Mouse (Mus musculus) CH12.LX (cell line): ENCODE measurements around the gene Stx8. TPM values are rescaled to one million over a fixed set of nuclear protein-coding genes. Genes with fewer than 3 reads are reported as not detected.
A peak's percentile ranks its signal among the peaks of the same experiment; 100 is the strongest.

ENCODE experiments used
- DNase-seq: peaks from one replicate; pipeline ENCODE4 v3.0.0-alpha.2; 2013; ENCODE audit errors: extremely low read depth
- H3K27ac ChIP-seq: 2 replicates; pipeline ENCODE4 v1.5.1; 2012; ENCODE audit warnings: low read depth, mild to moderate bottlenecking, control low read depth, moderate library complexity; ENCODE audit not compliant: insufficient read depth
- H3K27me3 ChIP-seq: replicated peaks from 2 replicates; pipeline ENCODE3; 2012; ENCODE audit warnings: inconsistent platforms
- H3K36me3 ChIP-seq, 2 experiments: replicated peaks in 1 of 2; 2 replicates each; pipeline versions ENCODE3 to v1.6.1; 2012; ENCODE audit warnings: inconsistent platforms in 1 of 2, low read length in 1 of 2, mild to moderate bottlenecking in 1 of 2, mixed read lengths in 1 of 2, moderate library complexity in 1 of 2; ENCODE audit not compliant: control insufficient read depth in 1 of 2, insufficient read depth in 1 of 2
- H3K4me1 ChIP-seq, 2 experiments: 2 replicates each; pipeline ENCODE4 v1.6.1; 2012; ENCODE audit warnings: inconsistent platforms in 1 of 2, moderate library complexity in 1 of 2; ENCODE audit not compliant: insufficient read depth in 2 of 2, control insufficient read depth in 1 of 2
- H3K4me2 ChIP-seq: 2 replicates; pipeline ENCODE4 v1.6.1; 2012; ENCODE audit warnings: low read depth, mild to moderate bottlenecking, control low read depth; ENCODE audit not compliant: poor library complexity, insufficient read depth, severe bottlenecking
- H3K4me3 ChIP-seq, 3 experiments: fragments of 150-350 bp in 1 of 3; sonication (generic) in 1 of 3; replicated peaks in 1 of 3; 2 replicates each; pipeline versions ENCODE3 to v1.5.1; 2011 to 2012; ENCODE audit warnings: low read depth in 2 of 3, low read length in 2 of 3, mild to moderate bottlenecking in 2 of 3, moderate library complexity in 2 of 3, control low read depth in 1 of 3, improper control_type of control experiment in 1 of 3, inconsistent platforms in 1 of 3, mixed read lengths in 1 of 3; ENCODE audit not compliant: poor library complexity in 1 of 3
- H3K79me2 ChIP-seq: replicated peaks from 2 replicates; pipeline ENCODE4 v1.6.1; 2012; ENCODE audit warnings: mild to moderate bottlenecking, moderate library complexity; ENCODE audit not compliant: control insufficient read depth, poor library complexity, insufficient read depth, severe bottlenecking; ENCODE audit errors: extremely low read depth
- H3K9ac ChIP-seq: 2 replicates; pipeline ENCODE4 v1.6.1; 2012; ENCODE audit warnings: low read depth, mild to moderate bottlenecking, control low read depth, moderate library complexity; ENCODE audit not compliant: insufficient read depth
- H3K9me3 ChIP-seq: replicated peaks from 2 replicates; pipeline ENCODE3; 2012; ENCODE audit warnings: low read length, inconsistent platforms, mixed read lengths
- BHLHE40 ChIP-seq: IDR thresholded peaks from 2 replicates; pipeline ENCODE4 v1.6.1; 2011; ENCODE audit warnings: mild to moderate bottlenecking, low read depth, low read length, improper control_type of control experiment
- CHD1 ChIP-seq: IDR thresholded peaks from 2 replicates; pipeline ENCODE4 v1.6.1; 2012; ENCODE audit warnings: low read depth, low read length, improper control_type of control experiment, inconsistent platforms
- CHD2 ChIP-seq: IDR thresholded peaks from 2 replicates; pipeline ENCODE4 v1.6.1; 2011; ENCODE audit warnings: low read length, improper control_type of control experiment
- CTCF ChIP-seq, 2 experiments: IDR thresholded peaks in 1 of 2; conservative IDR thresholded peaks in 1 of 2; 2 replicates each; pipeline ENCODE4 v1.5.1; 2011 to 2012; ENCODE audit warnings: low read depth in 2 of 2, low read length in 2 of 2, improper control_type of control experiment in 1 of 2, inconsistent platforms in 1 of 2, mild to moderate bottlenecking in 1 of 2, moderate library complexity in 1 of 2
- E2F4 ChIP-seq: IDR thresholded peaks from 2 replicates; pipeline ENCODE4 v1.6.1; 2011; ENCODE audit warnings: low read depth, low read length, improper control_type of control experiment; ENCODE audit not compliant: insufficient replicate concordance
- ELF1 ChIP-seq: IDR thresholded peaks from 2 replicates; pipeline ENCODE4 v1.6.1; 2014; ENCODE audit warnings: low read depth, mild to moderate bottlenecking, inconsistent platforms, low read length, improper control_type of control experiment
- EP300 ChIP-seq: IDR thresholded peaks from 2 replicates; pipeline ENCODE4 v1.6.1; 2011; ENCODE audit warnings: low read length, improper control_type of control experiment
- ETS1 ChIP-seq: conservative IDR thresholded peaks from 2 replicates; pipeline ENCODE4 v1.6.1; 2012; ENCODE audit warnings: low read depth, mild to moderate bottlenecking, inconsistent platforms, low read length, improper control_type of control experiment, moderate library complexity
- GABPA ChIP-seq: IDR thresholded peaks from 2 replicates; pipeline ENCODE4 v1.6.1; 2012; ENCODE audit warnings: low read depth, low read length, improper control_type of control experiment, inconsistent platforms; ENCODE audit not compliant: insufficient replicate concordance
- HCFC1 ChIP-seq: IDR thresholded peaks from 2 replicates; pipeline ENCODE4 v1.6.1; 2012; ENCODE audit warnings: low read depth, mild to moderate bottlenecking, inconsistent platforms, low read length, improper control_type of control experiment
- IRF4 ChIP-seq: IDR thresholded peaks from 2 replicates; pipeline ENCODE4 v1.6.1; 2014; ENCODE audit warnings: low read depth, mild to moderate bottlenecking, inconsistent platforms, low read length, improper control_type of control experiment
- JUN ChIP-seq: IDR thresholded peaks from 2 replicates; pipeline ENCODE4 v1.6.1; 2011; ENCODE audit warnings: low read depth, mild to moderate bottlenecking, low read length, improper control_type of control experiment, moderate library complexity; ENCODE audit not compliant: insufficient read depth
- JUND ChIP-seq: conservative IDR thresholded peaks from 2 replicates; pipeline ENCODE4 v1.6.1; 2011; ENCODE audit warnings: low read depth, low read length, improper control_type of control experiment
- KAT2A ChIP-seq: IDR thresholded peaks from 2 replicates; pipeline ENCODE4 v1.6.1; 2012; ENCODE audit warnings: low read length, improper control_type of control experiment, inconsistent platforms; ENCODE audit not compliant: insufficient replicate concordance
- MAFK ChIP-seq: IDR thresholded peaks from 2 replicates; pipeline ENCODE4 v1.6.1; 2011; ENCODE audit warnings: low read length, improper control_type of control experiment; ENCODE audit not compliant: insufficient replicate concordance
- MAX ChIP-seq: IDR thresholded peaks from 2 replicates; pipeline ENCODE4 v1.6.1; 2011; ENCODE audit warnings: low read length, improper control_type of control experiment
- MAZ ChIP-seq: IDR thresholded peaks from 2 replicates; pipeline ENCODE4 v1.6.1; 2012; ENCODE audit warnings: low read depth, mild to moderate bottlenecking, inconsistent platforms, low read length, improper control_type of control experiment, moderate library complexity
- MEF2A ChIP-seq: IDR thresholded peaks from 2 replicates; pipeline ENCODE4 v1.6.1; 2014; ENCODE audit warnings: low read depth, mild to moderate bottlenecking, inconsistent platforms, low read length, improper control_type of control experiment, borderline replicate concordance
- MXI1 ChIP-seq: IDR thresholded peaks from 2 replicates; pipeline ENCODE4 v1.6.1; 2011; ENCODE audit warnings: mild to moderate bottlenecking, low read depth, low read length, improper control_type of control experiment
- MYC ChIP-seq: IDR thresholded peaks from 2 replicates; pipeline ENCODE4 v1.6.1; 2011; ENCODE audit warnings: low read depth, mild to moderate bottlenecking, improper control_type of control experiment, low read length
- NELFE ChIP-seq: IDR thresholded peaks from 2 replicates; pipeline ENCODE4 v1.6.1; 2011; ENCODE audit warnings: low read depth, low read length, improper control_type of control experiment
- NRF1 ChIP-seq: IDR thresholded peaks from 2 replicates; pipeline ENCODE4 v1.6.1; 2014; ENCODE audit warnings: low read depth, mild to moderate bottlenecking, inconsistent platforms, low read length, improper control_type of control experiment, moderate library complexity
- PAX5 ChIP-seq: IDR thresholded peaks from 2 replicates; pipeline ENCODE4 v1.6.1; 2012; ENCODE audit warnings: low read length, inconsistent platforms, mixed read lengths
- POLR2A ChIP-seq: IDR thresholded peaks from 2 replicates; pipeline ENCODE4 v1.6.1; 2011; ENCODE audit warnings: low read depth, mild to moderate bottlenecking, improper control_type of control experiment, low read length
- POLR2AphosphoS2 ChIP-seq: IDR thresholded peaks from 2 replicates; pipeline ENCODE4 v1.6.1; 2011; ENCODE audit warnings: low read depth, low read length, improper control_type of control experiment
- RAD21 ChIP-seq: IDR thresholded peaks from 2 replicates; pipeline ENCODE4 v1.6.1; 2011; ENCODE audit warnings: low read depth, mild to moderate bottlenecking, low read length, improper control_type of control experiment, moderate library complexity
- RCOR1 ChIP-seq: conservative IDR thresholded peaks from 2 replicates; pipeline ENCODE4 v1.6.1; 2012; ENCODE audit warnings: low read depth, mild to moderate bottlenecking, inconsistent platforms, low read length, improper control_type of control experiment
- SIN3A ChIP-seq: IDR thresholded peaks from 2 replicates; pipeline ENCODE4 v1.6.1; 2012; ENCODE audit warnings: low read length, improper control_type of control experiment, inconsistent platforms
- SMC3 ChIP-seq: IDR thresholded peaks from 2 replicates; pipeline ENCODE4 v1.6.1; 2011; ENCODE audit warnings: low read depth, low read length, improper control_type of control experiment
- TBP ChIP-seq: conservative IDR thresholded peaks from 2 replicates; pipeline ENCODE4 v1.6.1; 2011; ENCODE audit warnings: low read depth, low read length, improper control_type of control experiment
- TCF12 ChIP-seq: IDR thresholded peaks from 2 replicates; pipeline ENCODE4 v1.6.1; 2014; ENCODE audit warnings: low read depth, mild to moderate bottlenecking, inconsistent platforms, low read length, improper control_type of control experiment
- UBTF ChIP-seq: IDR thresholded peaks from 2 replicates; pipeline ENCODE4 v1.6.1; 2012; ENCODE audit warnings: low read depth, mild to moderate bottlenecking, inconsistent platforms, low read length, improper control_type of control experiment, moderate library complexity
- USF1 ChIP-seq: IDR thresholded peaks from 2 replicates; pipeline ENCODE4 v1.6.1; 2014; ENCODE audit warnings: low read depth, mild to moderate bottlenecking, inconsistent platforms, low read length, improper control_type of control experiment
- USF2 ChIP-seq: conservative IDR thresholded peaks from 2 replicates; pipeline ENCODE4 v1.6.1; 2011; ENCODE audit warnings: low read depth, low read length, improper control_type of control experiment
- ZC3H11A ChIP-seq: IDR thresholded peaks from 2 replicates; pipeline ENCODE4 v1.6.1; 2012; ENCODE audit warnings: low read depth, mild to moderate bottlenecking, inconsistent platforms, low read length, improper control_type of control experiment
- ZKSCAN1 ChIP-seq: IDR thresholded peaks from 2 replicates; pipeline ENCODE4 v1.6.1; 2012; ENCODE audit warnings: low read depth, inconsistent platforms, low read length, improper control_type of control experiment, borderline replicate concordance
- ZMIZ1 ChIP-seq: IDR thresholded peaks from 2 replicates; pipeline ENCODE4 v1.6.1; 2012; ENCODE audit warnings: low read depth, mild to moderate bottlenecking, inconsistent platforms, low read length, improper control_type of control experiment
- ZNF384 ChIP-seq: IDR thresholded peaks from 2 replicates; pipeline ENCODE4 v1.6.1; 2012; ENCODE audit warnings: low read depth, low read length, improper control_type of control experiment, inconsistent platforms
- dilution Hi-C: fragments of 300-500 bp; cut with MboI; formaldehyde crosslinking; loops from 2 replicates; pipeline ENCODE4 v1.14.3; 2020; ENCODE audit warnings: low sequenced_read_pairs; ENCODE audit not compliant: extremely low pct_unique_long_range_greater_than_20kb, extremely low pct_ligation_motif_present
- in situ Hi-C: fragments of 300-500 bp; cut with MboI; formaldehyde crosslinking; loops from 3 replicates; pipeline ENCODE4 v1.14.3; 2019; ENCODE audit warnings: low sequenced_read_pairs, low pct_ligation_motif_present, low pct_unique_long_range_greater_than_20kb, mixed read lengths
- polyA plus RNA-seq: library from polyadenylated mRNA; unstranded; fragments of >175 nt; gene quantifications from 2 replicates; pipeline ENCODE4 v1.2.1, GENCODE M21; 2012; ENCODE audit warnings: low read depth; ENCODE audit not compliant: insufficient read length
- total RNA-seq, 2 experiments: library from RNA; depleted of rRNA; stranded (reverse); fragments of 300-350 nt in 1 of 2; fragments of >200 nt in 1 of 2; gene quantifications; 2 replicates each; pipeline ENCODE4 v1.2.3; 2012 to 2014

Gene Stx8
- total and polyA plus RNA-seq, 3 experiments = 31.8 to 57.9 (median 35.2) TPM

DNA sequence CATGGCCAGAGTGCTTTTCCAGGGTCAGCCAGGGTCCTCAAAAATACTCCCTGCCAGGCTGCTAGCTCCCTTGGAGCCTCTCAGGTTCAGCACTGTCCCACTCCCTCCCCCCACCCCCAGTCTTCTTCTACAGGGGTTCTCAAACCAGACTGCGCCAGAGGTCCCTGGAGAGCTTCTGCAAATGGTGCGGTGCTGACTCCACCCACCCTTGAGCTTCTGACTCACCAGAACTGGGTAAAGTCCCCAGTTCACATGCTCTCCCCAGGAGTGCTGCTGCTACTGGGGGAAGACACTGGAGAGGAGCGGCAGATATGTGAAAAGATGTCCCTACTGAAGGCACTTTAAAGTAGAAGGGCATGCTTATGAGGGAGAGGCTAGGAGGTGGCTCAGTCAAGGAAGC lies 247.9 kb downstream of the Stx8 start:
- Histone ChIP-seq H3K4me3 (no peak overlapping the region), H3K27me3 (no peaks in the 10 kb centered on the region), H3K9ac (no peak overlapping the region), H3K27ac (no peak overlapping the region), H3K4me2 (peak overlapping the region; percentile 14; the same call in 1 of the 2 replicates), H3K79me2 (no peaks in the 10 kb centered on the region), H3K4me1 (peaks cover 18 to 75% of the 10 kb centered on the region in 2 experiments), H3K36me3 (no peaks in the 10 kb centered on the region), H3K9me3 (no peaks in the 10 kb centered on the region)
- DNase-seq = peak; percentile 98
- in situ Hi-C loops = no loop called here
- dilution Hi-C loops = no loop called here
- TF ChIP-seq ETS1 (peak; percentile 76), MEF2A (peak; percentile 74), ZNF384 (no peak), NELFE (peak; percentile 40; the same call in 1 of the 2 replicates), ZKSCAN1 (no peak), SMC3 (peak; percentile 30), GABPA (no peak), UBTF (no peak), E2F4 (no peak), RAD21 (peak; percentile 22), ZMIZ1 (peak; percentile 79), BHLHE40 (peak; percentile 64; the same call in 1 of the 2 replicates), KAT2A (no peak), PAX5 (no peak), MYC (peak; percentile 70; the same call in 1 of the 2 replicates), TBP (peak; percentile 48; the same call in 1 of the 2 replicates), ZC3H11A (no peak), RCOR1 (peak; percentile 71; the same call in 1 of the 2 replicates), MAZ (peak; percentile 95), USF2 (no peak), POLR2AphosphoS2 (no peak), CHD2 (peak; percentile 76), NRF1 (peak; percentile 48; the same call in 1 of the 2 replicates), JUND (no peak), CHD1 (no peak), ELF1 (peak; percentile 33), MAX (peak; percentile 66; the same call in 1 of the 2 replicates), MXI1 (peak; percentile 69; the same call in 1 of the 2 replicates), CTCF (conservative IDR thresholded peaks at IDR 0.05 in 1 of 2, IDR thresholded peaks at IDR 0.05 in 1 of 2; ENCODE audit: low read depth in 2 of 2, low read length in 2 of 2) (peak in 1 of 2 experiments; percentile 27; a peak in 1 of 4 replicates), JUN (no peak), TCF12 (peak; percentile 67; the same call in 1 of the 2 replicates), USF1 (no peak), SIN3A (0 out of 2 replicates have a peak, but pooled peaks have one; percentile 22), IRF4 (peak; percentile 77), POLR2A (peak; percentile 57), HCFC1 (0 out of 2 replicates have a peak, but pooled peaks have one; percentile 21), EP300 (peak; percentile 46; the same call in 1 of the 2 replicates), MAFK (0 out of 2 replicates have a peak, but pooled peaks have one; percentile 23)
